Mouse (Mus musculus) ES-E14 (cell line): ENCODE measurements around the gene 2900011O08Rik. TPM values are rescaled to one million over a fixed set of nuclear protein-coding genes. Genes with fewer than 3 reads are reported as not detected.

Experiments
- DNase-seq: peaks from one replicate; pipeline ENCODE4 v3.0.0-alpha.2; 2013; ENCODE audit warnings: low read depth, low spot score
- H3K27ac ChIP-seq: 2 replicates; pipeline ENCODE4 v1.5.1; 2012; ENCODE audit warnings: low read depth, mild to moderate bottlenecking, low read length, moderate library complexity, mixed read lengths; ENCODE audit not compliant: poor library complexity, insufficient read depth, severe bottlenecking
- H3K36me3 ChIP-seq: 2 replicates; pipeline ENCODE4 v1.6.1; 2012; ENCODE audit warnings: mild to moderate bottlenecking, low read length, moderate library complexity, mixed read lengths; ENCODE audit not compliant: control insufficient read depth, poor library complexity, insufficient read depth, severe bottlenecking
- H3K4me1 ChIP-seq, 2 experiments: fragments of 150-350 bp in 1 of 2; sonication (generic) in 1 of 2; 2 replicates each; pipeline ENCODE4 v1.6.1; 2012; ENCODE audit warnings: low read length in 2 of 2, mild to moderate bottlenecking in 1 of 2, mixed read lengths in 1 of 2; ENCODE audit not compliant: control insufficient read depth in 2 of 2, insufficient read depth in 2 of 2, poor library complexity in 1 of 2
- H3K4me3 ChIP-seq, 2 experiments: fragments of 150-350 bp in 1 of 2; sonication (generic) in 1 of 2; 2 replicates each; pipeline ENCODE4 v1.5.1; 2012; ENCODE audit warnings: low read length in 2 of 2, low read depth in 1 of 2, mild to moderate bottlenecking in 1 of 2, mixed read lengths in 1 of 2; ENCODE audit not compliant: insufficient read depth in 1 of 2, poor library complexity in 1 of 2, severe bottlenecking in 1 of 2
- H3K9ac ChIP-seq: 2 replicates; pipeline ENCODE4 v1.6.1; 2012; ENCODE audit warnings: low read depth, mild to moderate bottlenecking, low read length, mixed read lengths; ENCODE audit not compliant: poor library complexity, insufficient read depth, severe bottlenecking
- H3K9me3 ChIP-seq: fragments of 150-350 bp; sonication (generic); 2 replicates; pipeline ENCODE4 v1.6.1; 2012; ENCODE audit warnings: low read depth, mild to moderate bottlenecking, low read length; ENCODE audit not compliant: control insufficient read depth, insufficient read depth
- CHD2 ChIP-seq: IDR thresholded peaks from 2 replicates; pipeline ENCODE4 v1.6.1; 2014; ENCODE audit warnings: mild to moderate bottlenecking, low read depth, low read length, inconsistent platforms
- HCFC1 ChIP-seq: IDR thresholded peaks from 2 replicates; pipeline ENCODE4 v1.6.1; 2012; ENCODE audit warnings: low read length, inconsistent platforms, borderline replicate concordance; ENCODE audit not compliant: insufficient read depth
- MAFK ChIP-seq: IDR thresholded peaks from 2 replicates; pipeline ENCODE4 v1.6.1; 2014; ENCODE audit warnings: mild to moderate bottlenecking, low read depth, low read length, inconsistent platforms; ENCODE audit not compliant: insufficient read depth
- ZC3H11A ChIP-seq: IDR thresholded peaks from 2 replicates; pipeline ENCODE4 v1.6.1; 2012; ENCODE audit warnings: low read depth, mild to moderate bottlenecking, inconsistent platforms, low read length, borderline replicate concordance
- ZNF384 ChIP-seq: IDR thresholded peaks from 2 replicates; pipeline ENCODE4 v1.6.1; 2012; ENCODE audit warnings: low read depth, low read length, inconsistent platforms
- in situ Hi-C, 2 experiments: fragments of 600-800 bp; cut with MboI; formaldehyde crosslinking; loops; one replicate each; pipeline ENCODE4 v1.15.1; 2025; ENCODE audit warnings: low sequenced_read_pairs in 2 of 2, inconsistent platforms in 1 of 2; ENCODE audit not compliant: unreplicated experiment in 2 of 2
- total RNA-seq: library from RNA; depleted of rRNA; stranded (reverse); fragments of 300-350 nt; gene quantifications from 2 replicates; pipeline ENCODE4 v1.2.3, GENCODE M21; 2012

Gene 2900011O08Rik
- total RNA-seq, 1 experiment = 19.1 TPM

DNA sequence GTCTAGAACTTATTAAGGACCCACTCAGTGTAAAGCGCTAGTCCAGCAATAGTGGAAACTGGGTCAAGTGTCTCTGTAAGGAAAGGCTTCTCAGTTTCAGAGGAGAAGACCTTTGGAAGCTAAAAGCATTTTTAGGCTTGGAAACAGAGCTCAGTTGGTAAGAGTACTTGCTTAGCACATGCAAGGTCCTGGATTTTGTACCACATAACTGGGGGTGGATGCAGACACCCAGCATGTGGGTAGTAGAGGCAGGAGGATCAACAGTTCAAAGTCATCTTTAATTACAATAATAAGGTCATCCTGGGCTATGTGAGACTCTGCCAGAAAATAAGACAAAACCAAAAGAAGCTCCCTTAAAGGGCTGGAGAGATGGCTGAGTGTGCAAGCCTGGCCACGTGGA lies 21.7 kb downstream of the 2900011O08Rik start:
- no peak for DNase-seq
- Histone ChIP-seq H3K36me3 (no peaks in the 10 kb centered on the region), H3K4me1 (peaks cover 0 to 7% of the 10 kb centered on the region in 2 experiments; a peak in 2 of 4 replicates), H3K27ac (no peak overlapping the region), H3K9ac (no peak overlapping the region), H3K9me3 (no peaks in the 10 kb centered on the region), H3K4me3 (no peak overlapping the region)
- no peak for TF ChIP-seq ZC3H11A
- no peak for TF ChIP-seq ZNF384
- no peak for TF ChIP-seq MAFK
- no peak for TF ChIP-seq HCFC1
- TF ChIP-seq CHD2 = no peak
- in situ Hi-C loops = no loop called here

DNA sequence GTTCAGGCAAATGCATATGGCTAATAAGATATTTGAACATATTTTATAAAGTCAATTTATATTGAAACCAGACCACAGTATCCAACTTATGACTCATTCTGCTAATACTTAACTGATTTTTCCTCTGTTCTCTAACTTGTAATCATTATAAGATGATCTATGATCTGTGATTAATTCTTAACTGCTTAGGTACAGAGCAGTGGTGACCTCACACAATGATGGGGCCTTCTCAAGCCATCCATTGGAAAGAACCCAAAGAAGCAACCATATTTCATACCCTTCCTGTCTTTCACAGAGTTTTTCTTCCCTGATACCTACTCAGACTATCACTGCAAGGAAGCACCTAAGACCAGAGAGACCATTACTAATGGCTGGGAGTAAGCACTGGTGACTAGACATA lies 22.3 kb downstream of the 2900011O08Rik start:
- Histone ChIP-seq H3K9ac (no peak overlapping the region), H3K9me3 (no peaks in the 10 kb centered on the region)

DNA sequence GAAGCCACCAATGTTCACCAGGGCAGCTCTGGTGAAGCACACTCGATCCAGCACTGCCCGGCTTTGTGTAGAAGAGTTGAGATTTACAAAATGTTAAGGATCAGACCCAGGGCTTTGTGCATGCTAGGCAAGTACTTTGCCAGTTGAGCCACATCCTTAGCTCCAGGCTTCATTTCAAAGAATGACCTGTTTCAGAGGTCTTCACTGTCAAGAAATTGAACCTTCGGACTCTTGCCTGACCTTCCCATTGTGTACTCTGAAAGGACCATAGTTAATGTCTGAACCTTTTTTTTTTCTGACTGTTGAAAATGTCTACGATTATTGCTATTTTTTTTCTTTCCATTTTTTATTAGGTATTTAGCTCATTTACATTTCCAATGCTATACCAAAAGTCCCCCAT lies 23.6 kb downstream of the 2900011O08Rik start:
- no peak overlapping the region for H3K9ac ChIP-seq
- no peaks in the 10 kb centered on the region for H3K4me1 ChIP-seq
- DNase-seq = no peak
- TF ChIP-seq ZNF384 (no peak), HCFC1 (no peak), ZC3H11A (no peak), CHD2 (no peak), MAFK (no peak)
- H3K27ac ChIP-seq = no peak overlapping the region
- H3K36me3 ChIP-seq = no peaks in the 10 kb centered on the region
- in situ Hi-C loops = no loop called here
- H3K9me3 ChIP-seq = no peaks in the 10 kb centered on the region
- H3K4me3 ChIP-seq = no peak overlapping the region

More for the DNA sequence above, 22.3 kb downstream of the 2900011O08Rik start:
- TF ChIP-seq ZNF384 = no peak
- TF ChIP-seq HCFC1 = no peak
- no peak for TF ChIP-seq CHD2
- no peak for TF ChIP-seq MAFK
- no peak for TF ChIP-seq ZC3H11A
- no peaks in the 10 kb centered on the region for H3K36me3 ChIP-seq
- peaks cover 0 to 6% of the 10 kb centered on the region in 2 experiments; a peak in 2 of 4 replicates for H3K4me1 ChIP-seq
- DNase-seq = no peak
- H3K27ac ChIP-seq = no peak overlapping the region
- H3K4me3 ChIP-seq = no peak overlapping the region
- in situ Hi-C loops = no loop called here

DNA sequence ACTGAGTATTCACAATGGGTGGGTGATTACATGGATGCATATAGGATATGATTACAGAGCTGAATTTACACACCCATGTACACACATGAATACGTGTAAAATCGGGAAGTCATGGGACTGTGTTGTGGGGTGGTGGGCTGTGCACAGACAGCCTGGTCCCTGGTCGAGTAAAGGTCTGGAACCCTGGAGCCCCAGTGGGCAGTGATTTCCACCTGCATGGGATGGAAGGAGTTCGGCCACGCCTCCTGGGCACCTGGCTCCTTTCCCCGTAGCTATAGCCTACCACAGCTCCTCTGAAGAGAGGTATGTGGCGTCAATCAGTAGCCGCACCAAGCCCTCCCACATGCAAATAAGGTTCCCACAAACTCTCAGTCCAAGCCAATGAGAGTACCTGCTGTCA lies 30.9 kb downstream of the 2900011O08Rik start:
- H3K9ac ChIP-seq = no peak overlapping the region
- no peaks in the 10 kb centered on the region for H3K36me3 ChIP-seq
- TF ChIP-seq MAFK (no peak), HCFC1 (no peak), CHD2 (no peak), ZC3H11A (no peak), ZNF384 (no peak)
- H3K27ac ChIP-seq = no peak overlapping the region
- no peak for DNase-seq
- H3K9me3 ChIP-seq = no peaks in the 10 kb centered on the region
- in situ Hi-C loops = no loop called here
- peaks cover 16 to 18% of the 10 kb centered on the region in 2 experiments for H3K4me1 ChIP-seq
- H3K4me3 ChIP-seq = no peak overlapping the region
